Mouse (Mus musculus) adrenal gland, adult (tissue): ENCODE results near the gene Fermt1.

Source experiments
- DNase-seq, 2 experiments: peaks; one replicate each; pipeline ENCODE4 v3.0.0; 2022 to 2023; ENCODE audit warnings: low spot score in 1 of 2; ENCODE audit not compliant: inconsistent age in 2 of 2

The Fermt1 gene

DNA sequence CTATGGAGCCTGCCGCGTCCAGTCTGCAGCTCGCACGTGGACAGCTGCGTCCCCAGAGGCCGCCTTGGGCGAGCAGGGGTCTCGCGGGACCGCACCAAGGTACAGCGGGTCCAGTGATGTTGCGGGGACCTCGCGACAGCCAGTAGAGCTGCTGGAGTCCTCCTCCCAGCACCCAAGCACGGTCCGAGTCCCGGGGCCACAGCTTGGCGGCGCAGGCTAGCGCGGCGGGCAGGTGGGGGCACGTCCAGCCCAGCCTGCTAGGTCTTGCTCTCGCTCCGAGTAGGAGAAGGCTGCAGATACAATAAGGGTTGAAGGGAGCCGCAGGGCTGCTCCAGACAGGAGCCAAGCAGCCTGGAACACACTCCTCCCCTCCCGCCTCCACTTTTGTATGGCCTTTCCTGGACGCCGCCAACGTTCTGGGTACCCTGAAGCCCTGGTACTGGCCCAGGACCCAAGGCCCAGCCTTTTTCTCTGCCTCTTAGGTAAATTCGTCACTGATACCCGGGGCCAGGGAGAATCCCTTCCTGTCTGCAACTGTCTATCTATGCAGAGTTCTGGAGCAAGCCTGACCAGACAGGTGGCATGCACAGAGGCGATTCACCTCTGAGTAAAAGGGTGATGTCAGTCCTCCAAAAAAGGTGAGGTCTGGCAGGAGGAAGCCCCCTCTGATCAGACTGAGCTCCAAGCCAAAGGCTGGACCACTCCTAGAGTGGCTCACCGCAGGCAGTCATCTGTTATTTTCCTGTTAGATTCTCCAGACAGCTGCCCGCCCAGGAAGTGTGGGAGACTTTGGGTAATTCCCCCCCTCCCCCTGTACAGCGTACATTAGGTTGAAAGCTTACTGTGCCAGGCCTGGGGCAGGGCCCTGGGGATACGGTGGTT, at the start of gene Fermt1:
Fermt1 (minus strand) TSS at position 581 of the 882 bp plus-strand sequence.
- peak in 1 of 2 experiments; percentile 43 for DNase-seq

DNA sequence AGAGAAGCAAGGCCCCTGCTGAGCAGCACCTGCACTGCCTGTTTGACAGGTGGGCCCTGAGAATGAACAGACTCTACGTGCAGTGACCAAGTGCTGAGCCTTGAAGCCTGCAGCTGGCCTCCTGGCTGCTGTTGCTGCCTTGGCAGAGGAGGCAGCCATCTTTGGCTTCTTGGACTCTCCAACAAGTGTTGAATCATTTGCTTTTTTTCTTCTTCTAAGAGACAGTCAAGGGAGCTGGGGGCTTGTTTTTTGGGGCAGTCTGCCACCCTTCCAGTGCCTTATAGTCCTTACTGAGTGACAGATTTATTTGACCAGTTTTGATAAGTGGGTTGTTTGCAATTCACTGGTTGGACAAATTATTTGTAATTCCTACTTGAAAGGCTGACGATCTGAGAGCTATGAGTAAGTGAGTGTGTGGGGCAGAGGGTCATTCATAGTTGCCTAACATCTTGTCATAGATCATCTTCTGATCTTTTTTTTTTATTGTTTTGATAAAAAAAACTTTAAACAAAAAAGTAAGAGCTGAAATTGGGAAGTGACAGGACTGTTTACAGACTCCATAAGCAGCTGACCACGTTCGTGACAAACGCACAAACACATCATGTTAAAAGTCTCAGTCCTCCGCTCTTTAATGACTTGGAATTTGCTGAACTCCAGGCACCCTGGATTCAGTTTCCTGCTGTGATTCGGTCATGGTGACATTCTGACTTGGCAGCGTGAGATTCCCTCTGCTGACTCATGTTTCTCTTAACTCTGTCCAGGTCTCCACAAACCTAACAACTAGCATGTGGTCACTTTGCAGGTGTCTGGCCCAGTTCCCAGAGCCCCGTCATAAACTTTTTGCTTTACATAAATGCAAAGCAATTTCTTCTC, 47.2 kb upstream of the Fermt1 start:
- DNase-seq, result peak; percentile 72 to 90

DNA sequence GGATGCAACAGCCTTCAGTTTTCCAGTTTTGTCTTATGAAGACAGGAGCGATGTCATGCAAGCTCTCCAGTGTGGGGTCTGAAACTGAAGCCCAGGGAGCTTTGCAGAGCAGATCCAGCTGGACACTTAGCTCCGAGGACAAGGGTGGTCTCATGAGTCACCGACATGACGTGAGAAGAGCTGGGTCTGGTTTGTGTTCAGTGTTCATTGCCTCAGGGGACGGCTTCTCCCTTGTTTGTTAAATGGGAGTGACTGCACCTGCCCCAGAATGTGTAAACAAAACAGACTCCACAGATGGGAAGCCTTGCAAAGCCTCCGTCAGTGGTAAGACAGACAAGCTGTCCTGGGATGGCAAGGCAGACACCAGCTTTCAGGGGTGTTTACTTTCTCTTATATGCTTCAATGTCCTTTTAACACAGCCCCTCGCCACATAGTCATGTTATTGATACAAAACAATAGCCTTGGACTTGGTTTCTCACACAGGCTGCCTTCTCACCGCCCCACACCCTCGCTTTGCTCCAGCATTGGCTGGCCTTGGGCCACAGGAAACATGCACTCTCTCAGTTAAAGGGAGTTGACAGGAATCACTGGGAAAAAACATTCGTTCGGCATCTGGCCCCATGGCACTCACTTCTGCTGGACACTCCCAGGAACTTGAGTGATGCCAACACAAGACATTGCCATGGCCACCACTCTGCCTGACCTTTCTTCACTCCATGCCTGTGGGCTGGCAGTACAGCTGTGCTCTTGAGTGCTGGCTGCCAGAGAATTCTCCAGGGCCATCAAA, 44.3 kb upstream of the Fermt1 start:
- DNase-seq, result peak; percentile 11 to 54

DNA sequence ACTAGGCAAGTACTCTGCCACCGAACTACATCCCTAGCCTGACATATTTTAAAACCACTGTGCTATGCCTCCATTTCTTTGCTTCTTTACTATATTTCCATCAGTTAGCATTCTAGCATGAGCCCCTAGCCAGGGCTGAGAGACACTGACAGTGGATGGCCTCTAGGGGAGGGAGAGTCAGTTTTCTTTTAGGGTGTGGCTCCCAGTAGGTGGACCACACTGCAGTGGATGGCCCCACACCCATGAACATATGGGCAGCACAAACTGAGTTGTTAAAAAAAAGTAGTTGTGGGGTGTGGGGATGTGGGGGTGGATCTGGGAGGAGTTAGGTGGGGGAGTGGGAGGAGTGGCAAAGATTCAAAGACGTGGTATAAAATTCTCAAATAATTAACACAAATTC, 27.6 kb upstream of the Fermt1 start:
- DNase-seq, result no peak

DNA sequence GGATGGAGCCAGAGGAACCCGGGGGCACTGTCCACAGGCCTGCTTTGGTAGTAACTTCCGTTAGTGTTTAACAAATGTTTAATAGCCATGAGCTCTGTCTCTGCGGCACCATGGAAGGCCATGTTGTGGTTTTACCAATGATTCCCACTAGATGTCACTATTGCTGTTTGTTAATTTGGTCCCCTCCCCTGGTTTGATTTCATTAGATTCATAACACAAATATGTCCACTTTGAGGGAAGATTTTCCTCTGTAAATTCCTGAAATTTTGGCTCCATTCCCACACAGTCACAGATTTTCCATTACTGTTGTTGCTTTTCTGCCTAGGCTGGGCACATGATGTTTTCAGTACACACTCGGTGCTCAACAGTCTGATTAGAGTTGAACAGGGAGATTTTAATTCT, 25.1 kb upstream of the Fermt1 start:
- DNase-seq, result peak; percentile 14 to 75

DNA sequence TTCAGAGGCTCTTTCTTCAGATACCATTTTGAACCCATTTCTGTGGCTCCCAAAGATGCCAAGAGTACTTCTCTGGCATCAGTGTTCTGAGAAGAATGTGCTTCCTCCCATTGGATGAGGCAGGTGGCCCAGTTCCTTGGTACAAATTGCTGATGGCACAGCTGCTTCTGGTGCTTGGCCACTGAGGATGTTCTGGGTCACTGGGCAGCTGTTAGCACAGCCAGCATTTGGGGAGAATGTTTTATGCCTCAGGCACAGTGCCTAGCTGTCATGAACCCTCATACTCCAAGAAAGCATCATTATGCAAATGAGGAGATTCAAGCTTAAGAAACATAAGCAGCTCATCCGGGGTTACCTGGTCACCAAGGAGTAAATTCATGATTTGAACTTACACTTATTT, 12.1 kb upstream of the Fermt1 start:
- no peak for DNase-seq

DNA sequence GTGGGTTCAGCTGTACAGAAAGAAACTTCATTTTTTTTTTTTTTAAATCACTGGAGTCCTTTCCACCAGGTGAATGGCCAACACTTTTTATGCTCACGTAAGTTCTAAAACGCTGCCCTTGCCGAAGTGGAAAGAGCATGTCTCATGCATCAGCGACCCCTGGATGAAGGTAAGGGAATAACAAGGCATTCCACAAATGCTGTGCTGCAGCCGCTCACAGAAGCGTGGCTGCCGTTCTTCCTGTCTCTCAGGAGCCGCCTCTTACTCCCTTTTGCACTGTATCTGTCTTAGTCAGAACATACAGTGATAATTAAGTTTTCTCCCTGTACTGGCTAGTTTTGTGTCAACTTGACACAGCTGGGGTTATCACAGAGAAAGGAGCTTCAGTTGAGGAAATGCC, 6.5 kb upstream of the Fermt1 start:
- DNase-seq, result peak in 1 of 2 experiments; percentile 47

DNA sequence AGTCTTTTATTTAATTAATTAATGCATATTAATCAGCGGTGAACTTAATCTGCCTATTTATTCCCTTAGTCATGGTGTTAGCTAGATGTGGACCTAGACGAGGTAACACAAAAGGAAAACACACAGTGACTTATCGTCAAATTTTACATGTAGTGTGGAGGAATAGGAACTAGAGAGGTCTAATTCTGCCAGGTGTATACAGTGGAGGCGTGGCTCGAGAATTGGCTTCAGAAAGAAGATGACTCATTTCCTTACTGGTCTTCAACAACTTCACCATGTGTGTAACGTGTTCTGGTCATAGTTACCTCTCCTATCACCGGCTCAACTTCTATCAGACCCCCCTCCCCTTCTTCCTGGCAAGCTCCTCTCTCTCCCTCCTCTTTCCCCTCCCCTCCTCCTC, 2.5 kb upstream of the Fermt1 start:
- no peak for DNase-seq

DNA sequence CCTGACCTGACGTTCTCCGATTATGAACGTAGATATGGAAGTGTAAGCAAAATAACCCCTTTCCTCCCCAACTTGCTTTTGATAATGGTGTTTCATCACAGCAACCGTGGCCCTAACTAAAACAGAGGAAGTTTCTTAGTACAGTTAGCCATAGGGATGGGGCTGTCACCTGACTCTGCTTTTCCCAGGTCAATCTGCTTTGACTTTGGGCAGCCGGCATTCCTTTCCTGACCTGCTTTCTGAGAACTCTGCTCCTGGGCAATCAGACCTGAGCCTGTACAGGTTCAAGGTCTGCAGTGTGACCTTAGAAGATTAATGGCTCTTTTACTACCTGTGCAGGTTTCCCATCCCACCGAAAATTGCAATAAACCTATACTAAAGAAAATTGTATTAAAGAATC, 1.3 kb upstream of the Fermt1 start:
- no peak for DNase-seq

DNA sequence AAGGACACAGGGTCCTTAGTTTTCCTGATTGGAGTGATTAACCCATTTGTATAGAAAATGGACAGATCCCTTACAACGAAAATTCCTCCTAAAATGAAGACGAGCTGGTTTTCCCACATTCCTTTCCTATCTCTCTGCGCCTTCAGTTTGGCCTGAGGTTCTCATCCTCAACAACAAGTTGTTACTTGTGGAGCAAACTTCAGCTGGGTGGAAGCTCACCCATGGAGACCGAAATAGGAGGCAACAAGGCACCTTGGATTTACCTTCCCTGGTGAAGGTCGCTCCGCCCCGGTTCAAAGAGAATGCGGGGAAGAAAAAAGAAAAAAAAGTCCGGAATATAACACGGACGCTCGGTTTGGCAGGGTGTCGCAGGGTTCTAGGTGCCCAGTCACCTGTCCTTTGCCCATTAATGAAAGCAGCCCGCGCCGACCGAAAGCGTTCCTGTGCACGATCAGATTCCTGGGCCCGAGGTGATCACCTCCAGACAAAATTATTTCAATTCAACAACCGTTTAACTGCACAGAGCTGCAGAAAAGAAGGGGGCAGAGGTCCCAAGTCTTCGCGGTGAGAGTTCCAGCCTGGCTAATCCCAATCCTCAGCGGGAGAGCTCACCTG, 888 bp downstream of the Fermt1 start:
- DNase-seq, result peak in 1 of 2 experiments; percentile 22

DNA sequence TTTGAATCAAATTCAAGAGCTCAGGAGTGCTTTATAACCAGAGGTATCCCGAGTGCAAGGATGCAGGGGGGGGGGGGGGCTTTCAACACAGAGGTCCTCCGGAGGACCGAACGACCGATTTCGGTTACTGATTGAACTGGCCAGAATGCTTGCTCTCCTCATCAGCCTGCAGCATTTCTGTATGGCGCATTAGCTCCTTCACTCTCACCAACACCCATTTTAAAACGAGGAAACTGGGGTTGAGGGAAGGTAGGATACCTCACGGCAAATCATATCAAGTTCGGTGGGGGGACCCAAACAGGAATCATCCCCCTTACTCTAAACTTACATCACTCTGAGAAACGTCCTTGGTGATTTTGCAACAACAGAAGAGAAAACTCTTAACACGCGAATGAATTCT, 1.7 kb downstream of the Fermt1 start:
- DNase-seq, result no peak

DNA sequence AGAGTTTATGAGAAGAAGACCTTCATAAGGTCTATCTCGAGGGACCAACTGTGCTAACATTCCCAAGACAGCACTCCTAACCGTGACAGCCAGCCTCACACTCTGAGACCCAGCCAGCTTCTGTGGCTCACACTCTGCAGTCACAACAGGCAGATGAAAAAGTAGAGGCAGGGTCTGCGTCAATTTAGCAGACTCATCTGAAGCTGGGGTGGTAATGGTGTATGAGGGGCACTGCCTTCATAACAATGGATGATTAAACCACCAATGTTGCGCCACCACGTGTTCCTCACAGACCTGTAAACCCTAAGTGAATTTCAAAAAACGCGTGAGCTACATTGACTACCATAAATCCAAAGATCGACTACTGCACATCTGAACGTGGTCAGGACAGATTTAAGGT, 2.1 kb downstream of the Fermt1 start:
- no peak for DNase-seq

DNA sequence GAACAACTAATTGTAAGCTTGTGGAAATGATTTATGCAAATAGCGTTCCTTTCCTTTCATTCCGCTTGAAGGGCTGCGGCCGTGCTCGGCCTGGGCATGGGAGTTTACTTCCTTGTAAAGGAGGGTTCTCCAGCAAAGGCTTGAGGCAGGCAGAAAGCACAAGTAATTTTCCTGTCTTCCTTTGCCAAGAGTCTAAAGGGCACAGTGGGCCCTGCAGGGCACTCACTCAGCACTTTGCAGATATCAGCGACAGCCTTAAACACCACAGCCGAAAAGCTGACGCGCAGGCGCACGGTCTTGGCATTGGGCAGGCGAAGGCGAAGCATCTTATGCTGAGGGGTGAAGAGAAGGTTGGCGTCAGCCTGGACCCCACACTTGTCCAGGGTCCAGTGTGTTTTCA, 6.7 kb downstream of the Fermt1 start:
- no peak for DNase-seq

DNA sequence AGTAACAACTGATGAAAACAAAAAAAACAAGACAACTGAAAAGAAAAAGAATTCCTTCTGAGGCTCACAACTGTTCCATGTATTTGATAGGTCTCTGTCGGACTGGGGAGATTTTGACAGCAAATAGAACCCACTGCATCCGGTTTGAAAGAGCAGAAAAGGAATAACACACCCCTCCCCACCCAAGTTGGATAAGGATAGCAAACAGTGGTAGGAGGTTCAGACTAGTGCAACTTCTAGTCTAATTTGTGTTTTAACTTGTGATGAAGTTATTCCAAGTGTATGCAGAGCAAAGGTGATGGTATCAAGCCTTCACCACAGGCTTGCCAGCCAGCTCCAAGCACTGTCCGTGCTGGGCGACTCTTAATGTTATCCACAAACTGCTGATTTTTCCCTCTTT, 9.5 kb downstream of the Fermt1 start:
- DNase-seq, result no peak

DNA sequence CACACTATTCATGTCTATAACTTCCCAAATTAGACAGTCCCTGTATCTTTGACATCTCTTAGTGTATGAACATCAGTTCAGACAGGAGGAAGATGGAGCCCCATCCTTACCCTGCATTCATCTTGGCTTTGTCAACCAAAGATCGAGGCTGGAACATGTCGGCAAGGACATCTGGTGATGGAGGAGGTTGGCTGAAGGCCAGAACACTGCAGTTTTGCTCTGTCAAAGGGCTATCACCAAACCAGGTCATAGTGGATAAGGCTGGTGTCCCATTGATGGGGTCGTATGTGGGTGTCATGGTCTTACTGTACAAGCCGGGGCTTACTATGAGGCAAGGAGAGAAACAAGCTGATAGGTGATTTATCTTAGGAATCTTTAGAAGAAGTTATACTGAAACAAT, 11.0 kb downstream of the Fermt1 start:
- DNase-seq, result no peak

DNA sequence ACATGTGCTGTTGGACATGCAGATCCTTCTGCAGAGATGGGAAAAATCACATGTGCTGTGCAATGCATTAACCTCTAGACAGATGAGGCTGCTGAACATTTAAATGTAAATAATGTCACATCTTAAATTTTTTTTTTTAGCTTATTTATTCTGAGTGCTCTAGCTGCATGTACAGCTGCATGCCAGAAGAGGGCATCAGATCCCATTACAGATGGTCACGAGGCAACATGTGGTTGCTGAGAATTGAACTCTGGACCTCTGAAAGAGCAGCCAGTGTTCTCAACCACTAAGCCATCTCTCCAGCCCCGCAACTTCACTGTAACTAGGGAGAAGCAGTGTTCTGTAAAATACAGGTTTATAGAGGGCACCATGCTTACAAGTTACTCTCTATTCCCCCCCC, 11.6 kb downstream of the Fermt1 start:
- DNase-seq, result no peak

DNA sequence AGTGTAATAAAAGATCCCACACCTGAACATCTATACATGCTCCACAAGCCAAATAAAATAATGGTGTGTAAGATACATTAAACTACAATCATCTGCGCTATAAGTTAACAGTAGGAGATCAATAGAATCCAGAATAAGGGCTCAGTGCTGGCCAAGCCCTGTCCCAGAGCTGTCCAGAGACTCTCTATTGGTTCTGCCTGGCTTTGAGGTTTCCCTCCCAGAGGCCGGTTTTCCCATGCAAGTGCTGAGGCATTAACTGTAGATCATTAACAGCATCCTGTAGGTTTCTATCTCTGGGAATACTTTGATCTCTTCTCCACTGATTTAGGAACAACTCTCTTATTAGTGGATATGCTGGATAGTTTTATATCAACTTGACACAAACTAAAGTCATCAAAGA, 16.7 kb downstream of the Fermt1 start:
- no peak for DNase-seq

DNA sequence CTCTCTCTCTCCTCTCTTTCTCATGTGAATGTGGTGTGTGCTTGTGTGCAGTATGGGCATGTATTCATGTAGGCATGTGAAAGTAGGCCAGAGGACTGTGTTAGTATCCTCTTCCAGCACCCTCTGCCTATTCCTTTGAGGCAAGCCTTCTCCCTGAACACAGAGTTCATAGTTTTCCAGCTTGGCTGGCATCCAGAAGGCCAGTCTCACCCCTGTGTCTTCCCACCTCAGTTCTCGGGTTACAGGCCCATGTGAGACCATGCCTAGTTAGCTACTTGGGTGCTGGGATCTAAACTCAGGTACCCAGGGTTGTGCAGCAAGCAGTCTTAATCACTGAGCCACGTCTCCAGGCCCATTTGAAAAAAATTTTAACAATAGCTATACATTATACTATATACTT, 17.8 kb downstream of the Fermt1 start:
- no peak for DNase-seq

DNA sequence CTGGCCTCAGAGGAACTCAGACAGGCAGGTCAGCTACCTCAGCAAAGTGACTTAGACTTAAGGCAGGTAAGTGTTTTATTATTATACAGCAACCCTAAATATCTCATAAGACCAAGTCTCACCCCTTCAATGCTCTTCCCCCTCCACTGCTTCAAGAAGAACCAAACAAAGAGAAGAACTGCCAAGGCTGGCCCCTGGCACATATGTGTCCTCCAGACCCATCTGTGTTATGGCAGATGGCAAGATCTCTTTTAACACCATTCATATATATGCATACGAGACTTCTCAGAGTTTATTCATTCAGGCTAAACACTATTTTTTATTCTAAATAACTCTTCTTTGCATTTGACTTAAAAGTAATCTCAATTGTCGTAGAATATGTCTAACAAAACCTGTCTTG, 18.4 kb downstream of the Fermt1 start:
- no peak for DNase-seq

DNA sequence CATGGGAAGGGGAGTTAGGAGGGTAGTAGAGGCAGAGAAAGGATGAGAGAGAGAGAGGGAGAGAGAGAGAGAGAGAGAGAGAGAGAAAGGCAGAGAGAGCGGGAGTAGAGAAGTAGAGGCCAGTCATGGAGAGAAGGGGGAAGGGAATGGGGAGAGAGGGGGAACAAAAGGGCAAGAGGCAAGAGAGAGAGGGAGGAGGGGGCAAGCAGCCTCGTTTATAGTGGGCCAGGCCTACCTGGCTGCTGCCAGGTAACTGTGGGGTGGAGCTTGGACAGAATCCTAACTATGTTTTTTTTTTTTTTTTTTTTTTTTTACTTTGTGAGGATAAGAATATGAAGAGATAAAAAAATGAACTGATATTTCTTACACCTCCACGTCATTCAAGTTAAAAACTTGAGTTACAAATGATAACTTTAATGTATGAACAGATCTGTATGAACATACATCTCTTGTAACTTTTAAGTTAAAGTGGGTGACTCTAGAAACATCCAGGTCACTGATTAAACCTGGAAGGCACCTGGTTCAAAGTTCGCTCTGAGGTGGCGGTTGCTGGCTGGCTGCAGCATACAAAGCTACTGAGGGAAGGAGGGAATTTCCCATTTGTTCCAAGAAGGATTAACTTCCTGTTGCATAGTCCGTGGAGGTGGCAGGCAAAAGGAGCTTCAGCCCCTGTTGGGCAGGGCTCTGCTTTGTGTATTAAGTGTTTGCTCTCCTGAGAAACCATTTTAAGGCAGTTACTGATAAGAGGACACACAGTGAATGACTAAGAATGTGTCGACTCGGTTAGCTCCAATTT, 22.2 kb downstream of the Fermt1 start:
- DNase-seq, result no peak
